Mouse (Mus musculus) neural tube, embryonic 14.5 days (tissue): ENCODE measurements around the gene Dock4. TPM values are rescaled to one million over a fixed set of nuclear protein-coding genes. Genes with fewer than 3 reads are reported as not detected.
"Not testable (repeated sequence)": the region's sequence is repeated elsewhere in the genome, so short reads cannot be mapped to it uniquely, and the experiment has no call there.

Experiments
- ATAC-seq: fragments of 200-750 bp; cut with Nextera tagmentation; 2 replicates; pipeline ENCODE4 v1.8.0; 2017; ENCODE audit warnings: low read depth, mild to moderate bottlenecking, moderate TSS enrichment, moderate library complexity
- H3K27ac ChIP-seq: fragments of 300-500 bp; sonication (generic); 2 replicates; pipeline ENCODE4 v1.5.1; 2014; ENCODE audit warnings: low read depth, mild to moderate bottlenecking, control low read depth, low read length, moderate library complexity, mixed read lengths
- H3K27me3 ChIP-seq: fragments of 300-500 bp; sonication (generic); 2 replicates; pipeline ENCODE4 v1.6.1; 2014; ENCODE audit warnings: low read length; ENCODE audit not compliant: control insufficient read depth, insufficient read depth
- H3K36me3 ChIP-seq: fragments of 300-500 bp; sonication (generic); 2 replicates; pipeline ENCODE4 v1.6.1; 2014; ENCODE audit warnings: low read length, mixed read lengths; ENCODE audit not compliant: control insufficient read depth, insufficient read depth
- H3K4me1 ChIP-seq: fragments of 300-500 bp; sonication (generic); 2 replicates; pipeline ENCODE4 v1.6.1; 2014; ENCODE audit warnings: low read length; ENCODE audit not compliant: control insufficient read depth, insufficient read depth
- H3K4me2 ChIP-seq: fragments of 300-500 bp; sonication (generic); 2 replicates; pipeline ENCODE4 v1.6.1; 2014; ENCODE audit warnings: mild to moderate bottlenecking, low read depth, low read length, control low read depth
- H3K4me3 ChIP-seq: fragments of 300-500 bp; sonication (generic); 2 replicates; pipeline ENCODE4 v1.5.1; 2014; ENCODE audit warnings: low read depth, low read length, control low read depth, mixed read lengths
- H3K9ac ChIP-seq: fragments of 300-500 bp; sonication (generic); replicated peaks from 2 replicates; pipeline ENCODE4 v1.6.1; 2014; ENCODE audit warnings: low read depth, mild to moderate bottlenecking, control low read depth, low read length, mixed read lengths
- H3K9me3 ChIP-seq: fragments of 300-500 bp; sonication (generic); 2 replicates; pipeline ENCODE4 v1.6.1; 2016; ENCODE audit warnings: low read length; ENCODE audit not compliant: control insufficient read depth
- WGBS: fragments of 180-500 bp; shearing (Covaris S2); extraction: QIAGEN DNeasy Blood & Tissue Kit; methylation state at CpG from one replicate; pipeline ENCODE4 v1.1.7; 2014; 5-methylcytosine and 5-hydroxymethylcytosine counted together
- polyA plus RNA-seq: library from polyadenylated mRNA; unstranded; fragments of >200 nt; fragmentation: Nextera tagmentation; extraction: Ambion mirVana; gene quantifications from 2 replicates; pipeline ENCODE4 v1.2.1, GENCODE M21; 2014

The Dock4 gene
- polyA plus RNA-seq, 1 experiment from 2014 or later = 45.4 TPM

- H3K4me3 ChIP-seq, H3K27ac ChIP-seq, H3K9me3 ChIP-seq, H3K4me1 ChIP-seq, H3K4me2 ChIP-seq, ATAC-seq, H3K9ac ChIP-seq, H3K36me3 ChIP-seq, H3K27me3 ChIP-seq: not testable (repeated sequence)
- 78% methylated on average over 7 of the region's 7 CpGs for WGBS
These were observed 427.5 kb downstream of the Dock4 start for GRCm38 (mm10) chr12:40873267-40873666.

- WGBS = 92% methylated on average over 3 of the region's 3 CpGs
- Histone ChIP-seq H3K27me3 (no peaks in the 10 kb centered on the region), H3K36me3 (no peaks in the 10 kb centered on the region), H3K4me3 (no peak overlapping the region), H3K9ac (no peak overlapping the region), H3K4me1 (no peaks in the 10 kb centered on the region), H3K9me3 (no peaks in the 10 kb centered on the region), H3K27ac (no peak overlapping the region), H3K4me2 (no peak overlapping the region)
- ATAC-seq = no peak
These were observed 439.2 kb downstream of the Dock4 start for GRCm38 (mm10) chr12:40884976-40885375.

GRCm38 (mm10) chr12:40885377-40885776 is 439.6 kb downstream of the Dock4 start:
- H3K9me3 ChIP-seq = no peaks in the 10 kb centered on the region
- no peaks in the 10 kb centered on the region for H3K4me1 ChIP-seq
- H3K36me3 ChIP-seq = no peaks in the 10 kb centered on the region
- H3K9ac ChIP-seq = no peak overlapping the region
- H3K27ac ChIP-seq = no peak overlapping the region
- H3K27me3 ChIP-seq = no peaks in the 10 kb centered on the region
- no peak for ATAC-seq
- no peak overlapping the region for H3K4me2 ChIP-seq
- H3K4me3 ChIP-seq = no peak overlapping the region
- WGBS = 94% methylated on average over 6 of the region's 6 CpGs

- H3K27me3 ChIP-seq = no peaks in the 10 kb centered on the region
- no peak overlapping the region for H3K9ac ChIP-seq
- no peak for ATAC-seq
- no peak overlapping the region for H3K27ac ChIP-seq
- no peaks in the 10 kb centered on the region for H3K36me3 ChIP-seq
- H3K4me2 ChIP-seq = no peak overlapping the region
- 81% methylated on average over 2 of the region's 2 CpGs for WGBS
- H3K4me3 ChIP-seq = no peak overlapping the region
- no peaks in the 10 kb centered on the region for H3K9me3 ChIP-seq
- H3K4me1 ChIP-seq = no peaks in the 10 kb centered on the region
These were observed 441.7 kb downstream of the Dock4 start for GRCm38 (mm10) chr12:40887496-40887895.

- 47% methylated on average over 2 of the region's 2 CpGs for WGBS
These were observed 442.6 kb downstream of the Dock4 start for GRCm38 (mm10) chr12:40888261-40888791.

GRCm38 (mm10) chr12:40888829-40889228 is 443.1 kb downstream of the Dock4 start:
- Histone ChIP-seq H3K4me3 (no peak overlapping the region), H3K4me2 (no peak overlapping the region), H3K36me3 (no peaks in the 10 kb centered on the region), H3K27me3 (no peaks in the 10 kb centered on the region), H3K9me3 (no peaks in the 10 kb centered on the region), H3K4me1 (no peaks in the 10 kb centered on the region), H3K9ac (no peak overlapping the region), H3K27ac (no peak overlapping the region)
- no peak for ATAC-seq
- WGBS = 68% methylated on average over 1 of the region's 1 CpGs

More at GRCm38 (mm10) chr12:40888261-40888791, 442.6 kb downstream of the Dock4 start:
- ATAC-seq = no peak
- Histone ChIP-seq H3K27me3 (no peaks in the 10 kb centered on the region), H3K36me3 (no peaks in the 10 kb centered on the region), H3K27ac (no peak overlapping the region), H3K4me3 (no peak overlapping the region), H3K4me2 (no peak overlapping the region), H3K9me3 (no peaks in the 10 kb centered on the region), H3K4me1 (no peaks in the 10 kb centered on the region), H3K9ac (no peak overlapping the region)

- Histone ChIP-seq H3K9ac (no peak overlapping the region), H3K27me3 (no peaks in the 10 kb centered on the region), H3K27ac (no peak overlapping the region), H3K36me3 (no peaks in the 10 kb centered on the region), H3K4me2 (no peak overlapping the region), H3K4me3 (no peak overlapping the region), H3K9me3 (no peaks in the 10 kb centered on the region), H3K4me1 (no peaks in the 10 kb centered on the region)
- 91% methylated on average over 3 of the region's 3 CpGs for WGBS
- no peak for ATAC-seq
These were observed 443.8 kb downstream of the Dock4 start for GRCm38 (mm10) chr12:40889534-40889933.

- H3K4me1 ChIP-seq = no peaks in the 10 kb centered on the region
- H3K4me2 ChIP-seq = no peak overlapping the region
- H3K27ac ChIP-seq = no peak overlapping the region
- no peaks in the 10 kb centered on the region for H3K27me3 ChIP-seq
- no peak overlapping the region for H3K9ac ChIP-seq
- H3K9me3 ChIP-seq = no peaks in the 10 kb centered on the region
- no peaks in the 10 kb centered on the region for H3K36me3 ChIP-seq
- H3K4me3 ChIP-seq = no peak overlapping the region
- no peak for ATAC-seq
These were observed 445.4 kb downstream of the Dock4 start for GRCm38 (mm10) chr12:40891168-40891567.

- 50% methylated on average over 5 of the region's 7 CpGs for WGBS
- Histone ChIP-seq H3K27me3 (no peaks in the 10 kb centered on the region), H3K27ac (no peak overlapping the region), H3K9me3 (no peaks in the 10 kb centered on the region), H3K36me3 (no peaks in the 10 kb centered on the region), H3K4me1 (no peaks in the 10 kb centered on the region), H3K4me2 (no peak overlapping the region), H3K4me3 (no peak overlapping the region), H3K9ac (no peak overlapping the region)
- ATAC-seq = no peak
These were observed 448.0 kb downstream of the Dock4 start for GRCm38 (mm10) chr12:40893741-40894140.
